Mouse (Mus musculus): Measurements from ENCODE around the gene Cracr2a.

DNA sequence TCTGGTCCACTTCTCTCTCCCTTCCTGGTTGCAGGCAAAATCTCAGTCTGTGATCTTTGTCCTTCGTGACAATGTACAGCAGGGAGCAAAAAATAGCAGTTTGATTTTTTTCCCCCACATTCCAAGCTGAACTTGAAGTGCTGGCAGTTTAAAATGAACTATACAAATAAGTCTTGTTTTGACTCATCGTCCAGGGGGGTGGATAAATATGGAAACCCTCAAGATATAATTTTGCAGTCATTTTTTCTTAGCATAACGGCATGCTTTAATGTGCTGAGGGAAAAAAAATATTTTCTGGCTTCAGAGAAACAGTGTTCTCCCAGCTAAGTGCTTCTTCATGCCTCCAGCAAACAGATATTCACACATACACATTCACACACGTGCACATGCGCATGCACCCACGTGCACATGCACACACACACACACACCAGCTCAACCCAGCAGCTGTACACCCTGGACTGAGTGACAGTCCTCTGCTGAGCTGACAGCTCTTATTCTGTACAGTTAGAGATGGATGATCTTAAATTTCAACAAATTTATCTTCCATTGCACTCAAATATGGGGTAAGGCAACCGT lies 100.7 kb downstream of the Cracr2a start:
- TF ChIP-seq GATA1 (IDR thresholded peaks at IDR 0.05; ENCODE audit: low read length) (no peak), TAL1 (IDR thresholded peaks at IDR 0.05; ENCODE audit: low read length) (no peak)

All from erythroblast, embryonic 14.5 days (primary cell).